Mouse (Mus musculus): Measurements from ENCODE around the gene Espl1. TPM values are rescaled to one million over a fixed set of nuclear protein-coding genes. Genes with fewer than 3 reads are reported as not detected.

Espl1 gene
- polyA plus RNA-seq, 1 experiment from 2014 or later: 25.4 TPM

- no peaks in the 10 kb centered on the region for H3K9me3 ChIP-seq
- H3K36me3 ChIP-seq: peaks cover 12% of the 10 kb centered on the region
- H3K27me3 ChIP-seq (replicated peaks): no peaks in the 10 kb centered on the region
- peak overlapping the region; percentile 84 for H3K4me2 ChIP-seq (replicated peaks)
- H3K27ac ChIP-seq: no peak overlapping the region
- 0 out of 2 replicates have a peak overlapping the region, but pooled peaks have one; percentile 18 for H3K9ac ChIP-seq
- peaks cover 19% of the 10 kb centered on the region for H3K4me1 ChIP-seq
- no peak; the same call in 1 of the 2 replicates for ATAC-seq (ENCODE audit: low FRiP score, low read depth)
- H3K4me3 ChIP-seq: peak overlapping the region; percentile 77
- WGBS: 10% methylated on average over 11 of the region's 11 CpGs
Measured at GRCm38 (mm10) chr15:102350942-102351291, 54.9 kb downstream of the Espl1 start.

GRCm38 (mm10) chr15:102352177-102352576 lies 56.1 kb downstream of the Espl1 start:
- Histone ChIP-seq H3K27ac (no peak overlapping the region), H3K4me3 (no peak overlapping the region), H3K36me3 (no peaks in the 10 kb centered on the region), H3K4me2 (replicated peaks) (no peak overlapping the region), H3K9me3 (no peaks in the 10 kb centered on the region), H3K9ac (no peak overlapping the region), H3K4me1 (peaks cover 21% of the 10 kb centered on the region), H3K27me3 (replicated peaks) (peaks cover 3% of the 10 kb centered on the region; the same call in 1 of the 2 replicates)
- no peak for ATAC-seq (ENCODE audit: low FRiP score, low read depth)
- 62% methylated on average over 2 of the region's 2 CpGs for WGBS

GRCm38 (mm10) chr15:102353986-102354385 lies 57.9 kb downstream of the Espl1 start:
- no peak overlapping the region for H3K27ac ChIP-seq
- H3K4me1 ChIP-seq: peaks cover 34% of the 10 kb centered on the region
- peaks cover 21% of the 10 kb centered on the region for H3K27me3 ChIP-seq (replicated peaks)
- H3K4me3 ChIP-seq: no peak overlapping the region
- H3K9me3 ChIP-seq: no peaks in the 10 kb centered on the region
- ATAC-seq (ENCODE audit: low FRiP score, low read depth): no peak
- H3K4me2 ChIP-seq (replicated peaks): no peak overlapping the region
- 90% methylated on average over 2 of the region's 2 CpGs for WGBS
- H3K9ac ChIP-seq: no peak overlapping the region
- no peaks in the 10 kb centered on the region for H3K36me3 ChIP-seq

GRCm38 (mm10) chr15:102355134-102355870 lies 59.2 kb downstream of the Espl1 start:
- Histone ChIP-seq H3K9ac (peak overlapping the region; percentile 81), H3K36me3 (no peaks in the 10 kb centered on the region), H3K27ac (peak overlapping the region; percentile 62), H3K27me3 (replicated peaks) (peaks cover 27% of the 10 kb centered on the region), H3K4me3 (peak overlapping the region; percentile 50), H3K4me2 (replicated peaks) (peak overlapping the region; percentile 92), H3K9me3 (no peaks in the 10 kb centered on the region), H3K4me1 (peaks cover 31% of the 10 kb centered on the region)
- ATAC-seq (ENCODE audit: low FRiP score, low read depth): peak; percentile 59
- under 1% methylated on average over 49 of the region's 49 CpGs for WGBS

GRCm38 (mm10) chr15:102355871-102356441 lies 59.9 kb downstream of the Espl1 start:
- H3K27me3 ChIP-seq (replicated peaks): peaks cover 27% of the 10 kb centered on the region

GRCm38 (mm10) chr15:102356501-102357325 lies 60.6 kb downstream of the Espl1 start:
- Histone ChIP-seq H3K36me3 (no peaks in the 10 kb centered on the region), H3K9me3 (no peaks in the 10 kb centered on the region), H3K27me3 (replicated peaks) (peaks cover 27% of the 10 kb centered on the region), H3K4me2 (replicated peaks) (peak overlapping the region; percentile 92), H3K4me3 (0 out of 2 replicates have a peak overlapping the region, but pooled peaks have one; percentile 50), H3K4me1 (peaks cover 31% of the 10 kb centered on the region), H3K27ac (no peak overlapping the region), H3K9ac (no peak overlapping the region)
- WGBS: 15% methylated on average over 16 of the region's 16 CpGs
- ATAC-seq (ENCODE audit: low FRiP score, low read depth): no peak

More at GRCm38 (mm10) chr15:102355871-102356441, 59.9 kb downstream of the Espl1 start:
- Histone ChIP-seq H3K36me3 (no peaks in the 10 kb centered on the region), H3K4me3 (peak overlapping the region; percentile 50), H3K4me2 (replicated peaks) (peak overlapping the region; percentile 92), H3K9me3 (no peaks in the 10 kb centered on the region), H3K4me1 (peaks cover 31% of the 10 kb centered on the region), H3K27ac (peak overlapping the region; percentile 62; the same call in 1 of the 2 replicates), H3K9ac (peak overlapping the region; percentile 81)
- 1% methylated on average over 38 of the region's 38 CpGs for WGBS
- ATAC-seq (ENCODE audit: low FRiP score, low read depth): peak; percentile 72

- Histone ChIP-seq H3K9ac (0 out of 2 replicates have a peak overlapping the region, but pooled peaks have one; percentile 3), H3K36me3 (no peaks in the 10 kb centered on the region), H3K4me3 (peak overlapping the region; percentile 18; the same call in 1 of the 2 replicates), H3K27ac (no peak overlapping the region), H3K27me3 (replicated peaks) (peaks cover 31% of the 10 kb centered on the region), H3K9me3 (no peaks in the 10 kb centered on the region), H3K4me1 (peaks cover 35% of the 10 kb centered on the region), H3K4me2 (replicated peaks) (peak overlapping the region; percentile 49)
- 2% methylated on average over 25 of the region's 25 CpGs for WGBS
- no peak for ATAC-seq (ENCODE audit: low FRiP score, low read depth)
Measured at GRCm38 (mm10) chr15:102358126-102358525, 62.1 kb downstream of the Espl1 start.

- ATAC-seq (ENCODE audit: low FRiP score, low read depth): no peak
- H3K27ac ChIP-seq: no peak overlapping the region
- WGBS: 15% methylated on average over 5 of the region's 5 CpGs
- peak overlapping the region; percentile 49 for H3K4me2 ChIP-seq (replicated peaks)
- H3K36me3 ChIP-seq: no peaks in the 10 kb centered on the region
- peaks cover 31% of the 10 kb centered on the region for H3K27me3 ChIP-seq (replicated peaks)
- H3K4me3 ChIP-seq: no peak overlapping the region
- H3K9ac ChIP-seq: 0 out of 2 replicates have a peak overlapping the region, but pooled peaks have one; percentile 3
- peaks cover 35% of the 10 kb centered on the region for H3K4me1 ChIP-seq
- H3K9me3 ChIP-seq: no peaks in the 10 kb centered on the region
Measured at GRCm38 (mm10) chr15:102358834-102359233, 62.8 kb downstream of the Espl1 start.

- H3K27ac ChIP-seq: no peak overlapping the region
- no peaks in the 10 kb centered on the region for H3K36me3 ChIP-seq
- WGBS: 13% methylated on average over 14 of the region's 14 CpGs
- H3K4me2 ChIP-seq (replicated peaks): peak overlapping the region; percentile 40
- peaks cover 37% of the 10 kb centered on the region for H3K27me3 ChIP-seq (replicated peaks)
- H3K4me3 ChIP-seq: 0 out of 2 replicates have a peak overlapping the region, but pooled peaks have one; percentile 5
- H3K4me1 ChIP-seq: peaks cover 34% of the 10 kb centered on the region
- ATAC-seq (ENCODE audit: low FRiP score, low read depth): no peak
- no peaks in the 10 kb centered on the region for H3K9me3 ChIP-seq
- no peak overlapping the region for H3K9ac ChIP-seq
Measured at GRCm38 (mm10) chr15:102362648-102363047, 66.6 kb downstream of the Espl1 start.

- WGBS: 95% methylated on average over 1 of the region's 1 CpGs
- no peaks in the 10 kb centered on the region for H3K9me3 ChIP-seq
- H3K4me3 ChIP-seq: no peak overlapping the region
- peaks cover 17% of the 10 kb centered on the region for H3K27me3 ChIP-seq (replicated peaks)
- H3K9ac ChIP-seq: no peak overlapping the region
- no peak overlapping the region for H3K4me2 ChIP-seq (replicated peaks)
- H3K27ac ChIP-seq: no peak overlapping the region
- ATAC-seq (ENCODE audit: low FRiP score, low read depth): no peak
- H3K36me3 ChIP-seq: no peaks in the 10 kb centered on the region
- peaks cover 18% of the 10 kb centered on the region for H3K4me1 ChIP-seq
Measured at GRCm38 (mm10) chr15:102364678-102365077, 68.6 kb downstream of the Espl1 start.

GRCm38 (mm10) chr15:102366238-102366637 lies 70.2 kb downstream of the Espl1 start:
- ATAC-seq (ENCODE audit: low FRiP score, low read depth): no peak
- Histone ChIP-seq H3K4me2 (replicated peaks) (peak overlapping the region; percentile 55), H3K4me1 (peaks cover 28% of the 10 kb centered on the region), H3K9ac (peak overlapping the region; percentile 45; the same call in 1 of the 2 replicates), H3K9me3 (no peaks in the 10 kb centered on the region), H3K36me3 (no peaks in the 10 kb centered on the region), H3K27ac (no peak overlapping the region), H3K27me3 (replicated peaks) (peaks cover 17% of the 10 kb centered on the region), H3K4me3 (0 out of 2 replicates have a peak overlapping the region, but pooled peaks have one; percentile 16)
- WGBS: 9% methylated on average over 7 of the region's 7 CpGs

Measured in neural tube, embryonic 12.5 days (tissue).